Mouse (Mus musculus) heart, embryonic 13.5 days (tissue): Measurements from ENCODE around the gene Elk3. TPM values are rescaled to one million over a fixed set of nuclear protein-coding genes. Genes with fewer than 3 reads are reported as not detected.

Source experiments
- ATAC-seq: fragments of 200-750 bp; cut with Nextera tagmentation; 2 replicates; pipeline ENCODE4 v1.8.0; 2017; ENCODE audit warnings: moderate TSS enrichment; ENCODE audit not compliant: insufficient number of reproducible peaks, low FRiP score, low TSS enrichment; ENCODE audit errors: extremely low read depth
- H3K27ac ChIP-seq: fragments of 300-500 bp; sonication (generic); replicated peaks from 2 replicates; pipeline ENCODE4 v1.5.1; 2015; ENCODE audit warnings: moderate library complexity, mild to moderate bottlenecking, inconsistent platforms
- H3K27me3 ChIP-seq: fragments of 300-500 bp; sonication (generic); replicated peaks from 2 replicates; pipeline ENCODE4 v1.6.1; 2015; ENCODE audit warnings: mild to moderate bottlenecking, inconsistent platforms
- H3K36me3 ChIP-seq: fragments of 300-500 bp; sonication (generic); 2 replicates; pipeline ENCODE4 v1.6.1; 2015; ENCODE audit warnings: mild to moderate bottlenecking, inconsistent platforms
- H3K4me1 ChIP-seq: fragments of 300-500 bp; sonication (generic); 2 replicates; pipeline ENCODE4 v1.6.1; 2015; ENCODE audit warnings: inconsistent platforms
- H3K4me2 ChIP-seq: fragments of 300-500 bp; sonication (generic); 2 replicates; pipeline ENCODE4 v1.6.1; 2015; ENCODE audit warnings: inconsistent platforms, mild to moderate bottlenecking, moderate library complexity
- H3K4me3 ChIP-seq: fragments of 300-500 bp; sonication (generic); 2 replicates; pipeline ENCODE4 v1.5.1; 2015; ENCODE audit warnings: moderate library complexity, mild to moderate bottlenecking, inconsistent platforms
- H3K9ac ChIP-seq: fragments of 300-500 bp; sonication (generic); 2 replicates; pipeline ENCODE4 v1.6.1; 2015; ENCODE audit warnings: inconsistent platforms, mild to moderate bottlenecking, moderate library complexity
- H3K9me3 ChIP-seq: fragments of 300-500 bp; sonication (generic); 2 replicates; pipeline ENCODE4 v1.6.1; 2016; ENCODE audit warnings: inconsistent platforms
- WGBS: fragments of 180-500 bp; shearing (Covaris S2); methylation state at CpG from one replicate; pipeline ENCODE4 v1.1.7; 2015; ENCODE audit warnings: mixed read lengths; 5-methylcytosine and 5-hydroxymethylcytosine counted together
- polyA plus RNA-seq: library from polyadenylated mRNA; unstranded; fragments of >200 nt; fragmentation: Nextera tagmentation; extraction: Ambion mirVana; gene quantifications from 2 replicates; pipeline ENCODE4 v1.2.1, GENCODE M21; 2015

Gene Elk3
- polyA plus RNA-seq, 1 experiment from 2014 or later: 38.3 TPM

DNA sequence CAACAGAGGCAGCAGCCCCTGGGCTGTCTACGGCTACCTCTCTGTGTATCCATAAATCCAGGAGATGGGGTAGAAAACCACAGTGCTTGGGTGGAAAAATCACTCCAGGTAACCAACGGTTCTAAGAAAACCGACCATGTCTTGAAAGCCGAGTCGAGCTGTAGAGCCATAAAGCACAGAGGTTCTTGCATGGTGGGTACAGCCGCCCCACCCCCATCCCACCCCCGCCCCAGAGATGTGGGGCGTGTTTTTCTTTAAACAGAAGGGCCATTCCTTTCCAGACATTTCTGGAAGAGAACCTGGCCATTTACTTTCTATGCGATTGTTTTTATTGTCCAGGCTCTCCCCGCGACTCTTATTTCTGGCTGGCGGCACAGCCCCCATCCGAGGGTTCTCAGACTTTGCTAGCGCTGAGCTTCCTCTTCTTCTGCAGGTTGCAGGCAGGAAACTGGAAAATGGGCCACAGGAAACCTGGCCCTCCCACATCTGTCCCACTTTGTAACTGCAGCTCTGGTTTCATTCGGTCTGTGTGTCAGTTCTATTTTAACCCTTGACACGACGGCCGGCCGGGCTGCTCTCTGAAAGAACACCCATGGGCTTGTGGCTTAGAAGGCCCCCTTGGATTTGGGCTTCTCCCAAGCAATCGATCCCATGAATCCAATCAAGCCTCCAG lies 16.3 kb downstream of the Elk3 start:
- peak overlapping the region; percentile 78 for H3K27ac ChIP-seq
- ATAC-seq: no peak
- H3K27me3 ChIP-seq: no peaks in the 10 kb centered on the region
- peak overlapping the region; percentile 13; the same call in 1 of the 2 replicates for H3K4me3 ChIP-seq
- H3K36me3 ChIP-seq: 0 out of 2 replicates have a peak, but pooled peaks cover 5% of the 10 kb centered on the region
- H3K9ac ChIP-seq: peak overlapping the region; percentile 50
- 43% methylated on average over 20 of the region's 20 CpGs for WGBS
- H3K4me2 ChIP-seq: peak overlapping the region; percentile 47
- no peaks in the 10 kb centered on the region for H3K9me3 ChIP-seq
- H3K4me1 ChIP-seq: peaks cover 63% of the 10 kb centered on the region

DNA sequence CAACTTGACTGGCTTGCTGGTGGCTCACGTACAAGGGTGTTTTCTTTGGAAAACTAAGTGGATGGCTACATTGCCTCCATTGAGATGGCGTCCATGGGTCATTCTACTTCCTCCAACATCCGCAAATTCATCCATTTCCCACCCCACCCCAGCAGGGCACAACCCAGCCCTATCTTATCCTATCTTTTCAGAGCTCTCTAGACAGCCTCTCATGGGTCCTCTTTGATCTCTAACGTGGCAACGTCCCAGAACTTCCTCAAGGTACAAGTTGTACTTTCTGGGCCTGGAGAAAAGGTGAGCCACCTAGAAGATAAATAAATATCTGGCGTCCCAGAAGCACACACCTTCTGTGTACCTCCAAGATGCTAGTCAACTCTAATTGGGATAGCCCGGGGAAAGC lies 17.3 kb downstream of the Elk3 start:
- Histone ChIP-seq H3K27ac (peak overlapping the region; percentile 78), H3K4me2 (no peak overlapping the region), H3K4me3 (no peak overlapping the region), H3K9me3 (no peaks in the 10 kb centered on the region), H3K36me3 (0 out of 2 replicates have a peak, but pooled peaks cover 5% of the 10 kb centered on the region), H3K4me1 (peaks cover 65% of the 10 kb centered on the region), H3K27me3 (no peaks in the 10 kb centered on the region), H3K9ac (no peak overlapping the region)
- no peak for ATAC-seq
- 49% methylated on average over 7 of the region's 7 CpGs for WGBS

DNA sequence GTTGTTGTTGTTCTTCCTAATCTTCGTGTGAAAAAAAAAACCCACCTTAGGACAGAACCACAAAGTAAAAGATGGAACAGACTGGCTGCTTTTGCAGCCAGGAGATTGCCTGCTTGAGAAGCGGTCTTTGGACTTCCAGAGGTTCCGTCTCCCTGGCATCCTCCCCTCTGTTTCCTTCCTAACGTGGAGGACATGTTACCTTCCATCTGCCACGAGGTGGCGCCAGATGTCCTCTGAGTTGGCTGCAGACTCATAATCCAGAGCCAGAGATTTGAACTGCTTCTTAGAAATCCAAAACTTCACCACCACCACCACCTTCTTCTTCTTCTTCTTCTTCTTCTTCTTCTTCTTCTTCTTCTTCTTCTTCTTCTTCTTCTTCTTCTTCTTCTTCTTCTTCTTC lies 19.1 kb downstream of the Elk3 start:
- WGBS: 4% methylated on average over 6 of the region's 6 CpGs
- Histone ChIP-seq H3K27ac (peak overlapping the region; percentile 44), H3K4me1 (peaks cover 67% of the 10 kb centered on the region), H3K27me3 (no peaks in the 10 kb centered on the region), H3K9ac (0 out of 2 replicates have a peak overlapping the region, but pooled peaks have one; percentile 16), H3K9me3 (no peaks in the 10 kb centered on the region), H3K36me3 (peaks cover 7% of the 10 kb centered on the region; the same call in 1 of the 2 replicates), H3K4me2 (peak overlapping the region; percentile 47), H3K4me3 (no peak overlapping the region)
- no peak for ATAC-seq

DNA sequence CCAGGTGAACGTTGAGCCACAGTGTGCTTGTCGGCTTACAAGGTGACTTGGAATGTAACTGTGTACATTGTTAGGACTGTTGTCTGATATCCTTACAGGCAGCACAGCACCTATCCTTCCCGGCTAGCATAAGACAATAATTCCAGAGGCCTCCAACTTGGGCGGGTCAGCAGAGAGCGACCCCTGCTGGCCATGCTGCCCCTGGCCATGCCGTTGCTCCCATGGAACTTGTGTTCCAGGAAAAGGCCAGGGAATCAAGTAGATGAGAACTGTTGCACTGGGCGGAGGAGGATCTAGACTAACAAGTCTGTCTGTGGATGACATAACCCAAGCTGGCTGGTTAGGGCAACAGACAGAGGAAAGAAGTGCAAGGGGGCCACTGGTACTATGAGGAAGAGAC lies 19.6 kb downstream of the Elk3 start:
- H3K4me1 ChIP-seq: peaks cover 67% of the 10 kb centered on the region
- H3K36me3 ChIP-seq: peaks cover 6% of the 10 kb centered on the region; the same call in 1 of the 2 replicates
- H3K27ac ChIP-seq: peak overlapping the region; percentile 44
- peak overlapping the region; percentile 47 for H3K4me2 ChIP-seq
- ATAC-seq: no peak; the same call in 1 of the 2 replicates
- no peaks in the 10 kb centered on the region for H3K9me3 ChIP-seq
- H3K27me3 ChIP-seq: no peaks in the 10 kb centered on the region
- WGBS: 26% methylated on average over 7 of the region's 7 CpGs
- no peak overlapping the region for H3K4me3 ChIP-seq
- 0 out of 2 replicates have a peak overlapping the region, but pooled peaks have one; percentile 16 for H3K9ac ChIP-seq

DNA sequence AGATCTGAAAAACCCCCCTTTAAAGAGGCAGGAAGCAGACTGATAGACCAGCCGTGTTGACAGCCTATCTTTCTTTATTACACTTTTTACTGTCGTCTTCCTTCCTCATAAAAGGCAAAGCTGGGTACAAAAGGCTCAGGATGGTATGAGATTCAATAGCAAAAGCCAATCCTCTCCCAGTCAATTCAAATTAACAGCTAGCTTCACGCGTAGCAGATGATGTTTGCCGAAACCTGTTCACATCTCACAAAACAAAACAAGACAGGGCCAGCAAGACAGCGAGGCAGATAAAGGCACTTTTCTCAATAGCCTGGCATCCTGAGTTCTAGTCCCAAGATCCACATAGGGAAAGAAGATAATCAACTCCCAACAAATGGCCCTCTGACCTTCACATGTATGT lies 21.5 kb downstream of the Elk3 start:
- 69% methylated on average over 6 of the region's 6 CpGs for WGBS
- peak overlapping the region; percentile 44; the same call in 1 of the 2 replicates for H3K27ac ChIP-seq

DNA sequence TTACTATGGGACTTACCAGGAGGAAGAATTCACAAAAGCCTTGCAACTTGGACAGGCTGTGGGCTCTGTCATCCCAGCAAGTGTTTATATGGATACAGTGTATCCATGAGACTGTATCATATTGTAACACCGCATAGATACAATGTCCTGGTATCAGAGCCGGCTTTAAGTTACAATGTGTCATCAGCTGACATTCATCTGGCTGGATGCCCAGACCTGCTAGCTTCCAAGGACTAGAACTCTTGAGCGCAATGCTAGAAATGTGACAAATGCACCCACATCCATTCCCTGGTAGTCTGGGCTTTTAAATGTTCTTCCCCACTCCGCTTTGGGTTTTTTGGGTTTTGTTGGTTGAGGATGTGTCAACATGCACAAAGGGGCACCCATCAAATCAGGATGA lies 22.6 kb downstream of the Elk3 start:
- Histone ChIP-seq H3K27ac (peak overlapping the region; percentile 66), H3K4me3 (no peak overlapping the region), H3K36me3 (peaks cover 22% of the 10 kb centered on the region), H3K9me3 (no peaks in the 10 kb centered on the region), H3K9ac (no peak overlapping the region), H3K4me2 (peak overlapping the region; percentile 11; the same call in 1 of the 2 replicates), H3K27me3 (no peaks in the 10 kb centered on the region), H3K4me1 (peaks cover 62% of the 10 kb centered on the region)
- WGBS: 23% methylated on average over 4 of the region's 4 CpGs
- ATAC-seq: no peak

More for the DNA sequence above, 21.5 kb downstream of the Elk3 start:
- Histone ChIP-seq H3K9ac (0 out of 2 replicates have a peak overlapping the region, but pooled peaks have one; percentile 48), H3K9me3 (no peaks in the 10 kb centered on the region), H3K4me2 (no peak overlapping the region), H3K4me1 (peaks cover 65% of the 10 kb centered on the region), H3K36me3 (peaks cover 12% of the 10 kb centered on the region), H3K4me3 (no peak overlapping the region), H3K27me3 (no peaks in the 10 kb centered on the region)
- ATAC-seq: no peak

DNA sequence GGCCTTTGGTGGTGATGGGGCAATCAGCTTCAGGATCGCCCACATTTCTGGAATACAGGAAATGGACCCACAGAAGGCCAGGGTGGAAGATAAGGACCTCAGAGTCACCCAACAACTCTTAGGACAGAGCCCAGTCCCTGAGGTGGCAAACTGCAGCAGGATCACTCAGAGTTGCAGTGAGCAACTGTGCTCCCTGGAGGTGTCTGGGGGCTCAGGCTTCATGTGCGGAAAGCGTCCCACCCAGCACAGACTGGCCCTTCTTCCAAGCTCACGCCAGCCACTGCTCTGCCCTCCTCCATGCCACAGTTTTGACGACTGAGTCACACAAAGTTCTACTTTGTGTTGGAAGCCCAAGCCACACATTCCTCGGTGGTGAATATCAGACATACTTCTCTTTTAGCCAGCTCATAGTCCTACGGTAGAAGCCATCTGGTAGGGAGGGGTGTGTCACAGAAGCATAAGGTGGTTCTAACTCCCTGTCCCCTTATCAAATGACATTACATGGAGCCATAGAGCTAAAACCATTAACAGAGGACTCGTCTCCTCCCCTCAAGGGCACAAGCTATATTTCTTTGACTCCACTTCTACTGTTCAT lies 23.3 kb downstream of the Elk3 start:
- no peaks in the 10 kb centered on the region for H3K27me3 ChIP-seq
- ATAC-seq: no peak
- H3K9ac ChIP-seq: no peak overlapping the region
- peak overlapping the region; percentile 66 for H3K27ac ChIP-seq
- no peaks in the 10 kb centered on the region for H3K9me3 ChIP-seq
- no peak overlapping the region for H3K4me3 ChIP-seq
- H3K36me3 ChIP-seq: peaks cover 26% of the 10 kb centered on the region
- peak overlapping the region; percentile 11; the same call in 1 of the 2 replicates for H3K4me2 ChIP-seq
- H3K4me1 ChIP-seq: peaks cover 69% of the 10 kb centered on the region
- 59% methylated on average over 8 of the region's 8 CpGs for WGBS

DNA sequence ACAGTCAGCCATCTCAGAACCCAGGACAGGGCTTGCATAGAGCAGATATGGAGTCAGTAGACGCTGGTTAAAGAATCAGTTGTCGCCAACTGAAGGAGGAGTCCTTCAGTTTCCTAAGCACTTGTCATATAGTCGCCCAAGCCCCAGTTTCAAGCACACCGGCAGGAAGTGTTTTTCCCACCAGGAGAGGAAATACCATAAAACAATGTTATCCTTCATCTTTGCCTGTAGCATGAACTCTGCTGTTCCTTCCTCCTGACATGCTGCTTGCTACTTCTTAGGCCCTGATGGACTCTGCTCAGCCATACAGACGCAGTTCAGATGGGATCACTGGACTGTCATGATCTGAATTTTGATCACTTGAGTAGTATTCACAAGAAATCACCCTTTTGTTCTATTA lies 25.4 kb downstream of the Elk3 start:
- H3K4me3 ChIP-seq: no peak overlapping the region
- peaks cover 44% of the 10 kb centered on the region for H3K36me3 ChIP-seq
- peak overlapping the region; percentile 58 for H3K27ac ChIP-seq
- H3K9ac ChIP-seq: no peak overlapping the region
- no peaks in the 10 kb centered on the region for H3K27me3 ChIP-seq
- H3K4me1 ChIP-seq: peaks cover 80% of the 10 kb centered on the region
- H3K4me2 ChIP-seq: no peak overlapping the region
- ATAC-seq: no peak
- 50% methylated on average over 5 of the region's 5 CpGs for WGBS
- no peaks in the 10 kb centered on the region for H3K9me3 ChIP-seq

DNA sequence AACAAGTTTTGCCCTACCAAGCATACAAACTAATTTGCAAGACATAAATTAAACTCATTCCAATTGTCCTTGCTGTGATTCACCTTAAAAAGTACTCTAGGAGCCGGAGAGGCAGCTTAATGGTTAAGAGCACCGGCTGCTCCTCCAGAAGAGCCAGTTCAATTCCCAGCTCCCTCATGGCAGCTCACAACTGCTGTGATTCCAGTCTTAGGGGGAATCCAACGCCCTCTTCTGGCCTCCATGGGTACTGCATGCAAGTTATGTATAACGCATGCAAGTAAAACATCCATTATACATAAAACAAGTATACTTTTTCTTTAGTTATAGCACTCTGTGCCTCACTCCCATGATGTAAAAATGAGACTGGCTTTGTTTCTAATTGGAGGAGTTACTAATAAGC lies 27.7 kb downstream of the Elk3 start:
- Histone ChIP-seq H3K4me2 (no peak overlapping the region), H3K27ac (peak overlapping the region; percentile 38), H3K36me3 (peaks cover 65% of the 10 kb centered on the region), H3K27me3 (no peaks in the 10 kb centered on the region), H3K9me3 (no peaks in the 10 kb centered on the region), H3K4me1 (peaks cover 82% of the 10 kb centered on the region), H3K9ac (no peak overlapping the region), H3K4me3 (no peak overlapping the region)
- no peak for ATAC-seq
- 73% methylated on average over 4 of the region's 4 CpGs for WGBS

DNA sequence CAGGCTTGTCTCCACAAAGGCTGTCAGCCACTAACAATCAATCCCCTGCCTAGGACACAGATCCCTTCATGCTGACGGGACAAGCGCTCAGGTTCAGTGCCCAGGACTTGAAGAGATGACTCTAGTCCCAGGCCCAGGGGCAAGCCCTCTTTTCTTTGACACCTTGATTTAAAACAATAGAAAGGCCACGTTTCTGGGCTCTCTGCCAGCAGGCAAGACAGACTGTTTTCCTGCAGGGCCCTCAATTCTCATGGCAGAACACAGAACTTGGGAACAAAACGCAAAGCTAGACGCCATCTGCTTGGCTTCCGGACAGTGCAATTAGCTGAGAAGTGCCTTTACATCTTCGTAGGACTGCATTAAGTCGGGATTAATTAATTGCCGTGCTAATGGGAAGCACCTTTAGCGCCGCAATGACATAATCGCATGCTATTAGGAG lies 28.4 kb downstream of the Elk3 start:
- no peak for ATAC-seq

DNA sequence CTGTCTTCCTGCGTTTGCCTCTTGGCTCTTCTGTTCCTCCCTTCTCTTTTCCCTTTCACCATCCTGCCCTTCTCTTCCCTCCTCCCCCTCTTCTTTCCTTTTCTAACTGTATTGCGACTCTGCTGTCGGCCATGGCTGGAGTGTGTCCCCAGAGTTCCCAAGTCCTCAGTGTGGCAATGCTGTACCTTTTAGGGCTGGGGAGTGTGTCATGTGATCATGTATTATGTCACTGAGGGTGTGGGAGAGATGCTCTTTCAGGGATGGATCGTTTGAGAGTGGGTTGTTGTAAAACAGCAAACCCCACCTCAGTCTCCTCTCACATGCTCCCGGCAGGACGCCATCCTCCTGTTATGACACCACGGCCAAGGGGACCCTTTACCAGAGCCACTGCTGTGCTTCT lies 29.8 kb downstream of the Elk3 start:
- peaks cover 64% of the 10 kb centered on the region for H3K36me3 ChIP-seq
- H3K27ac ChIP-seq: peak overlapping the region; percentile 74
- ATAC-seq: no peak
- WGBS: 73% methylated on average over 7 of the region's 7 CpGs
- no peaks in the 10 kb centered on the region for H3K27me3 ChIP-seq
- no peak overlapping the region for H3K4me3 ChIP-seq
- H3K9me3 ChIP-seq: no peaks in the 10 kb centered on the region
- H3K4me2 ChIP-seq: peak overlapping the region; percentile 18; the same call in 1 of the 2 replicates
- peak overlapping the region; percentile 26; the same call in 1 of the 2 replicates for H3K9ac ChIP-seq
- H3K4me1 ChIP-seq: peaks cover 82% of the 10 kb centered on the region

More for the DNA sequence above, 28.4 kb downstream of the Elk3 start:
- H3K4me2 ChIP-seq: no peak overlapping the region
- H3K27ac ChIP-seq: peak overlapping the region; percentile 74
- 52% methylated on average over 12 of the region's 12 CpGs for WGBS
- H3K4me1 ChIP-seq: peaks cover 82% of the 10 kb centered on the region
- H3K36me3 ChIP-seq: peaks cover 70% of the 10 kb centered on the region
- peak overlapping the region; percentile 11; the same call in 1 of the 2 replicates for H3K9ac ChIP-seq
- H3K4me3 ChIP-seq: no peak overlapping the region
- no peaks in the 10 kb centered on the region for H3K27me3 ChIP-seq
- no peaks in the 10 kb centered on the region for H3K9me3 ChIP-seq
